Mouse (Mus musculus) erythroid progenitor cell, adult 5-6 weeks (primary cell): ENCODE measurements around the gene Cul3. TPM values are rescaled to one million over a fixed set of nuclear protein-coding genes. Genes with fewer than 3 reads are reported as not detected.

Experiments used
- total RNA-seq, 2 experiments: library from RNA; stranded (forward) in 1 of 2; stranded (reverse) in 1 of 2; fragments of 150-400 nt in 1 of 2; fragments of 186-747, 209-891 nt in 1 of 2; gene quantifications; 2 replicates each; pipeline versions ENCODE4 v1.2.3 to v1.2.4; 2015 to 2017; ENCODE audit warnings: low replicate concordance in 2 of 2

The Cul3 gene
- total RNA-seq, 2 experiments from 2014 or later: 122 to 143 TPM

Other genes with a start within 250 kb of the Cul3 start
- not detected in 2 replicates for gene Fam124b, start 122.0 kb downstream of the Cul3 start, total RNA-seq (2015; ENCODE audit: low replicate concordance)
- gene Fam124b, start 122.0 kb downstream of the Cul3 start, total RNA-seq (2017; ENCODE audit: low replicate concordance): not detected in 2 replicates
- gene Gm45261, start 121.0 kb upstream of the Cul3 start, total RNA-seq (2015; ENCODE audit: low replicate concordance): not detected in 2 replicates
- gene Gm45261, start 121.0 kb upstream of the Cul3 start, total RNA-seq (2017; ENCODE audit: low replicate concordance): not detected in 2 replicates